Mouse (Mus musculus): ENCODE measurements around the gene Sipa1l2.

- TF ChIP-seq GATA1 (IDR thresholded peaks at IDR 0.05; ENCODE audit: low read length), result no peak
- no peak for TF ChIP-seq TAL1 (IDR thresholded peaks at IDR 0.05; ENCODE audit: low read length)
Measured at GRCm38 (mm10) chr8:125435320-125436100, 134.1 kb downstream of the Sipa1l2 start.
